27 mouse cellular contexts compared by ENCODE assay signal in genomic region chr3:138424247-138424646, GRCm38 (mm10). TPM values are rescaled to one million over a fixed set of nuclear protein-coding genes. Genes with fewer than 3 reads are reported as not detected.
A peak's percentile ranks its signal among the peaks of the same experiment; 100 is the strongest.
DNase-seq lines count a peak whose midpoint lies in the region; ATAC-seq lines count a peak whose summit lies in the region.
"Had no signal": no experiment of that assay in that cellular context is flagged by ENCODE, and none has a peak within 500 bp of the region (broad histone marks: within the 10 kb centered on the region; RNA-seq: fewer than 3 reads in every experiment).

No protein-coding gene starts in this region.

- no peaks in the 10 kb centered on the region for H3K27me3 ChIP-seq in midbrain, embryonic 15.5 days (replicated peaks)
- H3K27me3 ChIP-seq: embryonic facial prominence, embryonic 12.5 days; forebrain, embryonic 13.5 days; forebrain, embryonic 15.5 days had no signal

- H3K4me2 ChIP-seq in midbrain, embryonic 15.5 days = no peak overlapping the region
- H3K4me2 ChIP-seq: embryonic facial prominence, embryonic 12.5 days; forebrain, embryonic 13.5 days; forebrain, embryonic 15.5 days had no signal

- peak; percentile 45 for ATAC-seq in activated CD4-positive, CD25-positive, alpha-beta regulatory T cell, adult 4 months
- ATAC-seq in inflammation-experienced regulatory T-cells, adult 6 months = peak; percentile 51
- no peak for ATAC-seq in midbrain, embryonic 15.5 days (replicated peaks)
- ATAC-seq: forebrain, embryonic 13.5 days; forebrain, embryonic 15.5 days; forebrain, postnatal 0 days; Patski had no signal

- H3K4me1 ChIP-seq in midbrain, embryonic 15.5 days = no peaks in the 10 kb centered on the region
- H3K4me1 ChIP-seq: embryonic facial prominence, embryonic 10.5 days; embryonic facial prominence, embryonic 12.5 days; forebrain, embryonic 13.5 days; forebrain, embryonic 15.5 days had no signal

- H3K36me3 ChIP-seq in midbrain, embryonic 15.5 days (replicated peaks) = no peaks in the 10 kb centered on the region
- H3K36me3 ChIP-seq: embryonic facial prominence, embryonic 10.5 days; embryonic facial prominence, embryonic 12.5 days; forebrain, embryonic 15.5 days; G1E had no signal

- peak; percentile 70 for DNase-seq in CD4-positive, CD25-positive, alpha-beta regulatory T cell, adult 2 months (ENCODE audit: low read depth, low spot score)
- no peak for DNase-seq in embryo, embryonic 10 days (ENCODE audit: low spot score)
- no peak for DNase-seq in cerebellum, adult 11 months
- no peak for DNase-seq in layer of hippocampus, adult 8-10 months (ENCODE audit: low spot score in 2 of 2)
- DNase-seq: adrenal gland, adult 2 months; adrenal gland, postnatal 10 days; adrenal gland, postnatal 25 days; cerebellum, adult 11-12 months; cerebellum, adult 2 months; cerebellum, adult 9-10 months; cerebellum, postnatal 10 days; cerebellum, postnatal 25 days; forebrain, postnatal 0 days had no signal

- H3K27ac ChIP-seq in midbrain, embryonic 15.5 days = no peak overlapping the region
- H3K27ac ChIP-seq: embryonic facial prominence, embryonic 10.5 days; embryonic facial prominence, embryonic 12.5 days; forebrain, embryonic 13.5 days; forebrain, embryonic 15.5 days had no signal

- no peaks in the 10 kb centered on the region for H3K9me3 ChIP-seq in midbrain, embryonic 15.5 days
- H3K9me3 ChIP-seq: embryonic facial prominence, embryonic 10.5 days; embryonic facial prominence, embryonic 12.5 days; forebrain, embryonic 13.5 days; forebrain, embryonic 15.5 days; G1E had no signal

- WGBS in midbrain, embryonic 15.5 days = 76% methylated on average over 4 of the region's 4 CpGs

- H3K9ac ChIP-seq in midbrain, embryonic 15.5 days = no peak overlapping the region
- H3K9ac ChIP-seq: embryonic facial prominence, embryonic 12.5 days; forebrain, embryonic 13.5 days; forebrain, embryonic 15.5 days; forebrain, postnatal 0 days had no signal

- H3K4me3 ChIP-seq in midbrain, embryonic 15.5 days = no peak overlapping the region
- H3K4me3 ChIP-seq: embryonic facial prominence, embryonic 10.5 days; embryonic facial prominence, embryonic 12.5 days; forebrain, embryonic 13.5 days; forebrain, embryonic 15.5 days had no signal

RNA-seq across cellular contexts. Expression of gene Adh4, which starts 9.0 kb away (rescaled TPM):
- polyA plus RNA-seq in activated CD4-positive, CD25-positive, alpha-beta regulatory T cell, adult 4 months (2017; shearing (Covaris generic)) = under 1 TPM; 0.25 to 0.38 TPM
- under 1 TPM in 1 of 3 experiments, not detected in 2; 0.34 TPM for polyA plus RNA-seq in inflammation-experienced regulatory T-cells, adult 6 months (2017; shearing (Covaris generic))
- total RNA-seq in layer of hippocampus, adult 8-10 months (2022) = not detected
- polyA plus RNA-seq in midbrain, embryonic 15.5 days (2015; fragmentation: Nextera tagmentation; extraction: Ambion mirVana) = not detected in 2 replicates
- total RNA-seq: common myeloid progenitor, adult 5-6 weeks; forebrain, postnatal 0 days; G1E had no signal
- polyA plus RNA-seq: brain, embryonic 14.5 days; C2C12; cerebellum, adult 2 months; embryonic facial prominence, embryonic 10.5 days; embryonic facial prominence, embryonic 12.5 days; embryonic facial prominence, embryonic 14.5 days; forebrain, embryonic 11.5 days; forebrain, embryonic 13.5 days; forebrain, embryonic 15.5 days; forebrain, postnatal 0 days; G1E; Patski had no signal

RNA-seq across cellular contexts. Expression of gene Adh5, which starts 18.6 kb away (rescaled TPM):
- polyA plus RNA-seq in activated CD4-positive, CD25-positive, alpha-beta regulatory T cell, adult 4 months (2017; shearing (Covaris generic)) = 100 to 1,000 TPM; 117 to 122 TPM
- polyA plus RNA-seq in inflammation-experienced regulatory T-cells, adult 6 months (2017; shearing (Covaris generic)) = 100 to 1,000 TPM; 113 to 118 (median 116) TPM
- total RNA-seq in layer of hippocampus, adult 8-10 months (2022) = 10 to 100 TPM; 63.2 to 74.4 (median 69.9) TPM
- polyA plus RNA-seq in midbrain, embryonic 15.5 days (2015; fragmentation: Nextera tagmentation; extraction: Ambion mirVana) = 194 and 197 TPM in 2 replicates
